26 mouse cellular contexts compared by ENCODE assay signal in genomic region chr16:32954304-32954703, GRCm38 (mm10). TPM values are rescaled to one million over a fixed set of nuclear protein-coding genes. Genes with fewer than 3 reads are reported as not detected.
DNase-seq lines count a peak whose midpoint lies in the region; ATAC-seq and TF ChIP-seq lines count a peak whose summit lies in the region.
"Had no signal": no experiment of that assay in that cellular context is flagged by ENCODE, and none has a peak within 500 bp of the region (broad histone marks: within the 10 kb centered on the region; RNA-seq: fewer than 3 reads in every experiment).

No protein-coding gene starts in this region.

- TF ChIP-seq CTCF in gastrocnemius, adult 2 months (IDR thresholded peaks at IDR 0.05), result no peak

- DNase-seq in gastrocnemius, adult 2 months, result no peak
- no peak for DNase-seq in gastrocnemius, postnatal 4 days (ENCODE audit: low spot score in 2 of 2)
- DNase-seq in neural tube, embryonic 10.5 days (ENCODE audit: extremely low spot score, low spot score), result no peak
- peak; percentile 30 for DNase-seq in CD4-positive helper T cell, adult 2 months (ENCODE audit: low read depth, low spot score)
- DNase-seq in lung, postnatal 14 days, result no peak
- DNase-seq: adrenal gland, adult 8-10 months; cerebellum, adult 9-11 months; heart, postnatal 14 days; kidney, adult 2 months; kidney, postnatal 4 days; left cerebral cortex, postnatal 4 days; liver, postnatal 0 days; lung, postnatal 4 days; right cerebral cortex, postnatal 25 days; thymus, adult 18-20 months had no signal

- peak; percentile 61 for ATAC-seq in neural tube, embryonic 13.5 days (ENCODE audit: low read depth)
- ATAC-seq in activated CD4-positive, CD25-positive, alpha-beta regulatory T cell, adult 4 months, result peak; percentile 48
- no peak for ATAC-seq in megakaryocyte progenitor cell, adult 5-6 weeks (replicated peaks; ENCODE audit: poor library complexity)
- ATAC-seq: forebrain, embryonic 16.5 days; hindbrain, embryonic 16.5 days; intestine, embryonic 15.5 days; liver, embryonic 12.5 days; liver, postnatal 0 days had no signal

- H3K27me3 ChIP-seq in neural tube, embryonic 13.5 days, result no peaks in the 10 kb centered on the region
- H3K27me3 ChIP-seq: intestine, embryonic 15.5 days; liver, embryonic 12.5 days; neural tube, embryonic 12.5 days had no signal

- H3K4me3 ChIP-seq in gastrocnemius, adult 2 months, result no peak overlapping the region
- H3K4me3 ChIP-seq in neural tube, embryonic 13.5 days, result no peak overlapping the region
- H3K4me3 ChIP-seq: erythroblast, embryonic 14.5 days; intestine, embryonic 15.5 days; liver, embryonic 12.5 days; neural tube, embryonic 12.5 days had no signal

- 44% methylated on average over 6 of the region's 6 CpGs for WGBS in neural tube, embryonic 13.5 days

- H3K27ac ChIP-seq in gastrocnemius, adult 2 months, result peak overlapping the region; percentile 49; the same call in 1 of the 2 replicates
- no peak overlapping the region; the same call in 1 of the 2 replicates for H3K27ac ChIP-seq in neural tube, embryonic 13.5 days (replicated peaks)
- H3K27ac ChIP-seq: intestine, embryonic 15.5 days; kidney, postnatal 0 days; liver, embryonic 12.5 days; neural tube, embryonic 12.5 days; stomach, postnatal 0 days had no signal

- H3K9me3 ChIP-seq in neural tube, embryonic 13.5 days, result no peaks in the 10 kb centered on the region
- H3K9me3 ChIP-seq: intestine, embryonic 15.5 days; liver, embryonic 12.5 days; neural tube, embryonic 12.5 days had no signal

- H3K4me1 ChIP-seq in neural tube, embryonic 13.5 days (replicated peaks), result no peaks in the 10 kb centered on the region; the same call in 1 of the 2 replicates
- H3K4me1 ChIP-seq: intestine, embryonic 15.5 days; liver, embryonic 12.5 days; neural tube, embryonic 12.5 days had no signal

- no peak overlapping the region for H3K4me2 ChIP-seq in neural tube, embryonic 13.5 days
- H3K4me2 ChIP-seq: intestine, embryonic 15.5 days; liver, embryonic 12.5 days; neural tube, embryonic 12.5 days had no signal

- H3K36me3 ChIP-seq in neural tube, embryonic 13.5 days, result peaks cover 28% of the 10 kb centered on the region

- intact Hi-C loops in gastrocnemius, adult 2 months (cut with DNase I), result no loop called here

- 0 out of 2 replicates have a peak overlapping the region, but pooled peaks have one; percentile 12 for H3K9ac ChIP-seq in neural tube, embryonic 13.5 days
- H3K9ac ChIP-seq: intestine, embryonic 15.5 days; liver, embryonic 12.5 days; liver, postnatal 0 days; neural tube, embryonic 12.5 days had no signal

RNA-seq across cellular contexts. Expression of gene Lrch3, which starts 40.4 kb away (rescaled TPM):
- total RNA-seq in gastrocnemius, adult 2 months (2021), result 10 to 100 TPM; 14.1 to 16.0 TPM
- 10 to 100 TPM; 32.7 to 35.2 TPM for total RNA-seq in gastrocnemius, postnatal 4 days (2021)
- polyA plus RNA-seq in neural tube, embryonic 13.5 days (2015; fragmentation: Nextera tagmentation; extraction: Ambion mirVana), result 39.2 and 49.2 TPM in 2 replicates
- 10 to 100 TPM; 20.5 to 21.4 TPM for polyA plus RNA-seq in activated CD4-positive, CD25-positive, alpha-beta regulatory T cell, adult 4 months (2017; shearing (Covaris generic))
- 16.6 and 21.5 TPM in 2 replicates for total RNA-seq in megakaryocyte progenitor cell, adult 5-6 weeks (2015)
- total RNA-seq in megakaryocyte progenitor cell, adult 5-6 weeks (2017), result 14.5 and 20.2 TPM in 2 replicates
